Mouse (Mus musculus) adrenal gland, postnatal 10 days (tissue): ENCODE measurements around the gene Tbc1d1. TPM values are rescaled to one million over a fixed set of nuclear protein-coding genes. Genes with fewer than 3 reads are reported as not detected.

Experiments
- DNase-seq: peaks from one replicate; pipeline ENCODE4 v3.0.0; 2021; ENCODE audit warnings: mixed read lengths
- total RNA-seq, 2 experiments: library from RNA; stranded (reverse); gene quantifications; 2 replicates each; pipeline ENCODE4 v1.2.3; 2021

The Tbc1d1 gene
- total RNA-seq, 2 experiments from 2014 or later = 15.8 to 16.7 TPM

GRCm38 (mm10) chr5:64279668-64280067 is 123.6 kb downstream of the Tbc1d1 start:
- no peak for DNase-seq

- DNase-seq = no peak
These were observed 124.1 kb downstream of the Tbc1d1 start for GRCm38 (mm10) chr5:64280191-64280590.

GRCm38 (mm10) chr5:64280613-64281012 is 124.5 kb downstream of the Tbc1d1 start:
- no peak for DNase-seq

GRCm38 (mm10) chr5:64281674-64282073 is 125.6 kb downstream of the Tbc1d1 start:
- no peak for DNase-seq

GRCm38 (mm10) chr5:64282594-64282993 is 126.5 kb downstream of the Tbc1d1 start:
- no peak for DNase-seq

- DNase-seq = no peak
These were observed 129.2 kb downstream of the Tbc1d1 start for GRCm38 (mm10) chr5:64285289-64285688.

GRCm38 (mm10) chr5:64285851-64286250 is 129.7 kb downstream of the Tbc1d1 start:
- no peak for DNase-seq

GRCm38 (mm10) chr5:64287287-64287686 is 131.2 kb downstream of the Tbc1d1 start:
- DNase-seq = no peak

GRCm38 (mm10) chr5:64288031-64288928 is 132.2 kb downstream of the Tbc1d1 start:
- no peak for DNase-seq

- DNase-seq = peak; percentile 90
These were observed 133.3 kb downstream of the Tbc1d1 start for GRCm38 (mm10) chr5:64289202-64290060.

GRCm38 (mm10) chr5:64290061-64290345 is 133.9 kb downstream of the Tbc1d1 start:
- no peak for DNase-seq

- DNase-seq = peak; percentile 47
These were observed 135.6 kb downstream of the Tbc1d1 start for GRCm38 (mm10) chr5:64291657-64292056.

- no peak for DNase-seq
These were observed 139.5 kb downstream of the Tbc1d1 start for GRCm38 (mm10) chr5:64295621-64296020.

GRCm38 (mm10) chr5:64296328-64296727 is 140.2 kb downstream of the Tbc1d1 start:
- DNase-seq = no peak

- DNase-seq = no peak
These were observed 141.0 kb downstream of the Tbc1d1 start for GRCm38 (mm10) chr5:64297100-64297499.

- peak; percentile 67 for DNase-seq
These were observed 142.4 kb downstream of the Tbc1d1 start for GRCm38 (mm10) chr5:64298331-64299036.

- DNase-seq = no peak
These were observed 143.6 kb downstream of the Tbc1d1 start for GRCm38 (mm10) chr5:64299508-64300324.

GRCm38 (mm10) chr5:64301246-64301645 is 145.1 kb downstream of the Tbc1d1 start:
- DNase-seq = no peak

GRCm38 (mm10) chr5:64307289-64307688 is 151.2 kb downstream of the Tbc1d1 start:
- no peak for DNase-seq

GRCm38 (mm10) chr5:64312295-64312694 is 156.2 kb downstream of the Tbc1d1 start:
- DNase-seq = no peak

GRCm38 (mm10) chr5:64313481-64313880 is 157.4 kb downstream of the Tbc1d1 start:
- no peak for DNase-seq
